Mouse (Mus musculus): Measurements from ENCODE around the gene Jade1.

GRCm38 (mm10) chr3:41565955-41566354 lies 10.4 kb downstream of the Jade1 start:
- TF ChIP-seq CTCF (conservative IDR thresholded peaks at IDR 0.05 in 1 of 2, IDR thresholded peaks at IDR 0.05 in 1 of 2; ENCODE audit: low read depth in 2 of 2, low read length in 2 of 2) (peak in 1 of 2 experiments; percentile 60; a peak in 2 of 4 replicates), POLR2A (IDR thresholded peaks at IDR 0.05; ENCODE audit: low read depth, low read length) (no peak), HCFC1 (IDR thresholded peaks at IDR 0.05; ENCODE audit: low read depth, low read length) (peak; percentile 29), JUND (conservative IDR thresholded peaks at IDR 0.05; ENCODE audit: low read depth, low read length) (no peak), MEF2A (IDR thresholded peaks at IDR 0.05; ENCODE audit: borderline replicate concordance, low read depth, low read length) (no peak), E2F4 (IDR thresholded peaks at IDR 0.05; ENCODE audit: insufficient replicate concordance, low read depth, low read length) (peak; percentile 63; the same call in 1 of the 2 replicates), MXI1 (IDR thresholded peaks at IDR 0.05; ENCODE audit: low read depth, low read length) (peak; percentile 57; the same call in 1 of the 2 replicates), PAX5 (IDR thresholded peaks at IDR 0.05; ENCODE audit: low read length) (no peak), USF1 (IDR thresholded peaks at IDR 0.05; ENCODE audit: low read depth, low read length) (no peak), ZKSCAN1 (IDR thresholded peaks at IDR 0.05; ENCODE audit: borderline replicate concordance, low read depth, low read length) (no peak), RCOR1 (conservative IDR thresholded peaks at IDR 0.05; ENCODE audit: low read depth, low read length) (no peak)
